20 mouse cellular contexts compared by ENCODE assay signal in genomic region chrX:101732644-101733043, GRCm38 (mm10). TPM values are rescaled to one million over a fixed set of nuclear protein-coding genes. Genes with fewer than 3 reads are reported as not detected.
DNase-seq lines count a peak whose midpoint lies in the region; ATAC-seq and TF ChIP-seq lines count a peak whose summit lies in the region.
"Had no signal": no experiment of that assay in that cellular context is flagged by ENCODE, and none has a peak within 500 bp of the region (broad histone marks: within the 10 kb centered on the region; RNA-seq: fewer than 3 reads in every experiment).

No protein-coding gene starts in this region.

- H3K9ac ChIP-seq in hindbrain, embryonic 16.5 days (ENCODE audit: low read depth, low read length) = no peak overlapping the region
- H3K9ac ChIP-seq: embryonic facial prominence, embryonic 12.5 days; forebrain, embryonic 15.5 days; heart, embryonic 15.5 days had no signal

- no peaks in the 10 kb centered on the region for H3K27me3 ChIP-seq in spleen, adult 2 months (ENCODE audit: control insufficient read depth, insufficient read depth, low read length)
- H3K27me3 ChIP-seq in small intestine, adult 2 months (ENCODE audit: control insufficient read depth, insufficient read depth, low read length) = no peaks in the 10 kb centered on the region
- H3K27me3 ChIP-seq in hindbrain, embryonic 16.5 days (replicated peaks; ENCODE audit: control insufficient read depth, insufficient read depth, low read length) = no peaks in the 10 kb centered on the region; the same call in 1 of the 2 replicates
- H3K27me3 ChIP-seq: CH12.LX; forebrain, embryonic 15.5 days had no signal

- ATAC-seq in hindbrain, embryonic 16.5 days = no peak
- ATAC-seq: activated CD4-positive, CD25-positive, alpha-beta regulatory T cell, adult 4 months; forebrain, embryonic 15.5 days; Patski had no signal

- no peak overlapping the region for H3K4me2 ChIP-seq in hindbrain, embryonic 16.5 days (ENCODE audit: low read length)
- H3K4me2 ChIP-seq: embryonic facial prominence, embryonic 12.5 days; forebrain, embryonic 15.5 days; heart, embryonic 11.5 days; heart, embryonic 15.5 days had no signal

- no peaks in the 10 kb centered on the region for H3K36me3 ChIP-seq in spleen, adult 2 months (ENCODE audit: control insufficient read depth, insufficient read depth, low read length)
- no peaks in the 10 kb centered on the region for H3K36me3 ChIP-seq in small intestine, adult 2 months (ENCODE audit: control insufficient read depth, insufficient read depth, low read length)
- H3K36me3 ChIP-seq in hindbrain, embryonic 16.5 days (ENCODE audit: control insufficient read depth, insufficient read depth, low read length) = no peaks in the 10 kb centered on the region
- H3K36me3 ChIP-seq: embryonic facial prominence, embryonic 12.5 days; forebrain, embryonic 15.5 days; heart, embryonic 15.5 days had no signal

- peak overlapping the region; percentile 23; the same call in 1 of the 2 replicates for H3K27ac ChIP-seq in spleen, adult 2 months (ENCODE audit: insufficient read depth, low read length)
- no peak overlapping the region for H3K27ac ChIP-seq in small intestine, adult 2 months (ENCODE audit: insufficient read depth, low read depth, low read length)
- H3K27ac ChIP-seq in hindbrain, embryonic 16.5 days (ENCODE audit: low read depth, low read length) = no peak overlapping the region
- H3K27ac ChIP-seq: embryonic facial prominence, embryonic 12.5 days; forebrain, embryonic 15.5 days; heart, adult 2 months; heart, embryonic 15.5 days had no signal

- TF ChIP-seq CTCF in spleen, adult 2 months (IDR thresholded peaks at IDR 0.05; ENCODE audit: extremely low read depth, insufficient read depth, insufficient read length, insufficient replicate concordance) = no peak
- no peak for TF ChIP-seq CTCF in small intestine, adult 2 months (IDR thresholded peaks at IDR 0.05; ENCODE audit: extremely low read depth, insufficient read length, insufficient replicate concordance, low read depth, low read length)

- no peaks in the 10 kb centered on the region for H3K9me3 ChIP-seq in hindbrain, embryonic 16.5 days (ENCODE audit: control insufficient read depth, low read length)
- H3K9me3 ChIP-seq: embryonic facial prominence, embryonic 12.5 days; forebrain, embryonic 15.5 days; heart, embryonic 15.5 days had no signal

- H3K4me1 ChIP-seq in spleen, adult 2 months (ENCODE audit: control insufficient read depth, insufficient read depth, insufficient read length) = peaks cover 12% of the 10 kb centered on the region; the same call in 1 of the 2 replicates
- H3K4me1 ChIP-seq in small intestine, adult 2 months (ENCODE audit: control insufficient read depth, insufficient read depth, insufficient read length, low read length) = peaks cover 6% of the 10 kb centered on the region; the same call in 1 of the 2 replicates
- no peaks in the 10 kb centered on the region for H3K4me1 ChIP-seq in hindbrain, embryonic 16.5 days (ENCODE audit: control insufficient read depth, insufficient read depth, low read depth, low read length)
- H3K4me1 ChIP-seq: embryonic facial prominence, embryonic 12.5 days; forebrain, embryonic 15.5 days had no signal

- peak; percentile 6 for DNase-seq in kidney, postnatal 10 days
- no peak for DNase-seq in kidney, adult 11 months
- DNase-seq in spleen, adult 2 months (ENCODE audit: low read depth in 1 of 2, low spot score in 2 of 2) = no peak
- DNase-seq in spleen, postnatal 10 days (ENCODE audit: low spot score in 2 of 2) = no peak
- DNase-seq: adrenal gland, postnatal 14 days; cerebellum, adult 11-12 months; cerebellum, adult 9-10 months; cerebellum, postnatal 25 days; gastrocnemius, postnatal 36 days; heart, adult 2 months; heart, postnatal 14 days had no signal

- WGBS in spleen, adult 2 months = 70% methylated on average over 12 of the region's 12 CpGs
- whole genome bisulfite sequencing in small intestine, adult 2 months = 52% methylated on average over 12 of the region's 12 CpGs
- WGBS in hindbrain, embryonic 16.5 days = 77% methylated on average over 12 of the region's 12 CpGs

- TF ChIP-seq POLR2A in spleen, adult 2 months (IDR thresholded peaks at IDR 0.05; ENCODE audit: low read depth, low read length) = no peak
- TF ChIP-seq POLR2A in small intestine, adult 2 months (IDR thresholded peaks at IDR 0.05; ENCODE audit: low read depth, low read length) = no peak

- H3K4me3 ChIP-seq in spleen, adult 2 months (ENCODE audit: extremely low read depth, insufficient read depth, insufficient read length) = peak overlapping the region; percentile 28; the same call in 1 of the 2 replicates
- H3K4me3 ChIP-seq in small intestine, adult 2 months (ENCODE audit: low read depth, low read length) = peak overlapping the region; percentile 20
- no peak overlapping the region for H3K4me3 ChIP-seq in hindbrain, embryonic 16.5 days (ENCODE audit: low read length)
- H3K4me3 ChIP-seq: embryonic facial prominence, embryonic 12.5 days; forebrain, embryonic 15.5 days; heart, adult 2 months; heart, embryonic 15.5 days had no signal

RNA-seq across cellular contexts. Expression of gene Cxcr3, which starts 1.4 kb away (rescaled TPM):
- 36.2 and 42.0 TPM in 2 replicates for polyA plus RNA-seq in spleen, adult 2 months (2012; rRNA removed)
- 6.7 and 7.4 TPM in 2 replicates for polyA plus RNA-seq in small intestine, adult 2 months (2012; rRNA removed)
- polyA plus RNA-seq in hindbrain, embryonic 16.5 days (2015; fragmentation: Nextera tagmentation; extraction: Ambion mirVana) = 0.09 and 0.37 TPM in 2 replicates
- polyA plus RNA-seq: embryonic facial prominence, embryonic 12.5 days; heart, embryonic 11.5 days; Patski had no signal
